Mouse (Mus musculus) olfactory bulb, adult 2 months (tissue): Measurements from ENCODE around the gene Rasgrp3. TPM values are rescaled to one million over a fixed set of nuclear protein-coding genes. Genes with fewer than 3 reads are reported as not detected.
"Not testable (repeated sequence)": the region's sequence is repeated elsewhere in the genome, so short reads cannot be mapped to it uniquely, and the experiment has no call there.

Experiments used
- H3K27ac ChIP-seq: fragments of 200-500 bp; 2 replicates; pipeline ENCODE4 v1.5.1; 2012; ENCODE audit warnings: low read depth, low read length; ENCODE audit not compliant: insufficient read depth
- H3K4me1 ChIP-seq: fragments of 200-500 bp; 2 replicates; pipeline ENCODE4 v1.6.1; 2012; ENCODE audit warnings: low read length; ENCODE audit not compliant: control insufficient read depth, insufficient read depth
- H3K4me3 ChIP-seq: fragments of 200-500 bp; 2 replicates; pipeline ENCODE4 v1.5.1; 2012; ENCODE audit warnings: mild to moderate bottlenecking, low read depth, low read length, moderate library complexity; ENCODE audit not compliant: insufficient read depth
- CTCF ChIP-seq: fragments of 200-500 bp; IDR thresholded peaks from 2 replicates; pipeline ENCODE4 v1.5.1; 2012; ENCODE audit warnings: low read depth, mild to moderate bottlenecking, low read length, moderate library complexity; ENCODE audit not compliant: insufficient read depth
- POLR2A ChIP-seq: fragments of 200-500 bp; IDR thresholded peaks from 2 replicates; pipeline ENCODE4 v1.6.1; 2012; ENCODE audit warnings: mild to moderate bottlenecking, low read depth, low read length, moderate library complexity; ENCODE audit not compliant: insufficient read depth
- WGBS: fragments of 180-500 bp; shearing (Covaris S2); methylation state at CpG from one replicate; pipeline ENCODE4 v1.1.7; 2018; 5-methylcytosine and 5-hydroxymethylcytosine counted together
- polyA plus RNA-seq: library from polyadenylated mRNA; stranded (reverse); fragments of >200 nt; gene quantifications from 2 replicates; pipeline ENCODE4 v1.2.4, GENCODE M21; 2012; ENCODE audit warnings: low replicate concordance; ENCODE audit not compliant: missing spikeins, insufficient read depth, insufficient read length

The Rasgrp3 gene
- polyA plus RNA-seq, 1 experiment, result not detected

- H3K4me1 ChIP-seq, result no peaks in the 10 kb centered on the region
- no peak overlapping the region for H3K4me3 ChIP-seq
- 88% methylated on average over 4 of the region's 4 CpGs for WGBS
- TF ChIP-seq POLR2A (no peak), CTCF (no peak)
- no peak overlapping the region for H3K27ac ChIP-seq
Measured at GRCm38 (mm10) chr17:75452313-75452712, 16.6 kb downstream of the Rasgrp3 start.

DNA sequence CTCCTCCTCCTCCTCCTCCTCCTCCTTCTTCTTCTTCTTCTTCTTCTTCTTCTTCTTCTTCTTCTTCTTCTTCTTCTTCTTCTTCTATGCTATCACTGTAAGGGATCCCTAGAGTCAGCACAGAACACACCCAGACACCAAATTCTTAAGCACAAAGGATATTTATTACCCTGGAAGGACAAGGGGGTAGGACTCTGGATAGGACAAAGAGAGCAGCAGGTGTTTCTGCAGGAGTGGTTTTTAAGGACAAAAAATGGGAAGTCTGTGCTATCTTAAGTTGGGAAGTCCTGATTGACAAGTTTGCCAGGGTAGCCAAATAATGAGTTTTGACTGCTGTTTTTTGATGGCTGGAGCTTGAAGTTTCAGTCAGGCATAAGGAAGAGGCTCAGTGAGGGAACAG is 17.9 kb downstream of the Rasgrp3 start:
- TF ChIP-seq POLR2A (no peak), CTCF (no peak)
- H3K4me3 ChIP-seq, result no peak overlapping the region
- no peaks in the 10 kb centered on the region for H3K4me1 ChIP-seq
- H3K27ac ChIP-seq, result no peak overlapping the region

DNA sequence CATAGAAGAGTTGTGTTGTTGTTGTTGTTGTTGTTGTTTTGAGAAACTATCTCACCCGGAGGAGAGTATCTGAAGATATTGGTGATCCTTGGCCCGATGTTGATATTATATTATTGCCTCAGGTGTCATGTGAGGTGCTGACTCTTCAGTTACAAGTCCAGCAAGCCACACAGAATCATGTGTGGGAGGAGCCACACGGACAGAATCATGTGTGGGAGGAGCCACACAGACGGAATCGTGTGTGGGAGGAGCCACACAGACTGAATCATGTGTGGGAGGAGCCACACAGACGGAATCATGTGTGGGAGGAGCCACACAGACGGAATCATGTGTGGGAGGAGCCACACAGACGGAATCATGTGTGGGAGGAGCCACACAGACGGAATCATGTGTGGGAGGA is 20.4 kb downstream of the Rasgrp3 start:
- H3K4me3 ChIP-seq, H3K27ac ChIP-seq, H3K4me1 ChIP-seq: not testable (repeated sequence)
- WGBS, result 89% methylated on average over 9 of the region's 9 CpGs

GRCm38 (mm10) chr17:75460621-75461020 is 24.9 kb downstream of the Rasgrp3 start:
- WGBS, result 88% methylated on average over 6 of the region's 6 CpGs
- H3K27ac ChIP-seq, result no peak overlapping the region
- TF ChIP-seq CTCF (no peak), POLR2A (no peak)

DNA sequence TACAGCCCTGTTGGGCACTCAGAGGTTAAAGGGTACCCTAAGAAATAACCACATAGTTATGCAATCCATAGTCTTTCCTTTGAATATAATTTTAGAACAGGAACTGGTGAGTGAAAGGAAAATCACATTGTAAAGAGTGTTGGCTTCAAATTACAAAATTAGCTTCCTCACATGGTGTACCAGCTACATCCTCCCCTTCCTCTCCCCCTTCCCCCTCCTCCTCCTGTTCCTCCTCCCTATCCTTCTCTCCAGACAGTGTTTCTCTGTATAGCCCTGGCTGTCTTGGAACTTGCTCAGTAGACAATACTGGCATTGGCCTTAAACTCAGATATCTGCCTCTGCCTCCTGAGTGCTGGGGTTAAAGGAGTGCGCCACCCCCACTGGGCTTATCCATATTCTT is 26.1 kb downstream of the Rasgrp3 start:
- Histone ChIP-seq H3K4me1 (peaks cover 5% of the 10 kb centered on the region), H3K4me3 (no peak overlapping the region), H3K27ac (no peak overlapping the region)
- TF ChIP-seq CTCF, result no peak
- TF ChIP-seq POLR2A, result no peak
- WGBS, result 98% methylated on average over 1 of the region's 1 CpGs

More at GRCm38 (mm10) chr17:75460621-75461020, 24.9 kb downstream of the Rasgrp3 start:
- Histone ChIP-seq H3K4me3 (no peak overlapping the region), H3K4me1 (peaks cover 5% of the 10 kb centered on the region)

DNA sequence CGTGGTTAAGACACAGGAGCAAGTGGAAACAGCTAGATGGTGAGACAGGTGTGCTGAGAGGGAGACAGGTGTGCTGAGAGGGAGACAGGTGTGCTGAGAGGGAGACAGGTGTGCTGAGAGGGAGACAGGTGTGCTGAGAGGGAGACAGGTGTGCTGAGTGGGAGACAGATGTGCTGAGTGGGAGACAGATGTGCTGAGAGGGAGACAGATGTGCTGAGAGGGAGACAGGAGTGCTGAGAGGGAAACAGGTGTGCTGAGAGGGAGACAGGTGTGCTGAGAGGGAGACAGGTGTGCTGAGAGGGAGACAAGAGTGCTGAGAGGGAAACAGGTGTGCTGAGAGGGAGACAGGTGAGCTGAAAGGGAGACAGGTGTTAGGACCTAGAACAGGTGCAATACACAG is 27.5 kb downstream of the Rasgrp3 start:
- WGBS, result 79% methylated on average over 1 of the region's 1 CpGs
- H3K27ac ChIP-seq, H3K4me1 ChIP-seq, H3K4me3 ChIP-seq: not testable (repeated sequence)

DNA sequence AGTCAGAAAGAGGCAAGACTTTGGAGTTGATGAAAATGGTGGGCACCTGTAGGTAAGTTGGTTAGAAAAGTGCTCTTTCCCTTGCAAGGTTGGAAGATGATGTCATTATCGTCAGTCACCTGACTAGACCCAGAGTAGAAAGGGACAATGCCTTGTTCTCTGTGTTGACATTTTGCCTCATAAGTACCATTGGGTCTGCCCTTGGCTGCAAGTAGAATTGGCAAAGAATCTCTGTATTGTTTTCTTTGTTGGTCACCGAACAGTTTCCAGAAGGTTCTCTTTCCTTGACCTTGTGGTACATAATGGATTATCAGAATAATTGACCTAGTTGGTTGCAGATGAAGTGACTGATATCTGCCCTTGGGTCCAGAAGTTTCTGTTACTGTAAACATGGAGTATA is 27.9 kb downstream of the Rasgrp3 start:
- WGBS, result 80% methylated on average over 2 of the region's 2 CpGs
- peaks cover 5% of the 10 kb centered on the region for H3K4me1 ChIP-seq
- no peak overlapping the region for H3K4me3 ChIP-seq
- TF ChIP-seq POLR2A, result no peak
- no peak for TF ChIP-seq CTCF
- H3K27ac ChIP-seq, result no peak overlapping the region

GRCm38 (mm10) chr17:75464331-75464982 is 28.8 kb downstream of the Rasgrp3 start:
- WGBS, result 29% methylated on average over 9 of the region's 9 CpGs
- H3K27ac ChIP-seq, result no peak overlapping the region
- TF ChIP-seq POLR2A, result no peak
- no peak for TF ChIP-seq CTCF
- no peak overlapping the region for H3K4me3 ChIP-seq
- H3K4me1 ChIP-seq, result peaks cover 5% of the 10 kb centered on the region

- no peak for TF ChIP-seq POLR2A
- TF ChIP-seq CTCF, result no peak
- Histone ChIP-seq H3K27ac (no peak overlapping the region), H3K4me3 (no peak overlapping the region), H3K4me1 (peaks cover 5% of the 10 kb centered on the region)
- WGBS, result 12% methylated on average over 15 of the region's 15 CpGs
Measured at GRCm38 (mm10) chr17:75464983-75465634, 29.4 kb downstream of the Rasgrp3 start.

DNA sequence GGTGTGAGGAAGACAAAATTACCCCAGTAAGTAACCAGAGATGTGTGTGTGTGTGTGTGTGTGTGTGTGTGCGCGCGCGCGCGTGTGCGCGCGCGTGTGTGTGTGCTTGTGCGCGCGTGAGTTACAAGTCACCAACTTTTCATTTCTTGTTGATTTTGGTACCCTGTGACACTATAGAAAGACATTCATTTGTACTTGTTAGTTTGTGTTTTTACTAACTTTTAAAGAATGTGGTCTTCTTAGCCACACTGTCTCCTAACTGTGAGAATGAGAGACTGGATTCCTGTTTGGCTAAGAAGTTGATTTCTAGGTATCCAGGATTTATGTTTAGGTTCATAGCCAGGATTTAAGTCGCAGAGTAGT is 29.9 kb downstream of the Rasgrp3 start:
- H3K4me1 ChIP-seq, result peaks cover 5% of the 10 kb centered on the region
- H3K4me3 ChIP-seq, result no peak overlapping the region
- no peak overlapping the region for H3K27ac ChIP-seq
- 37% methylated on average over 14 of the region's 14 CpGs for WGBS
- no peak for TF ChIP-seq POLR2A
- TF ChIP-seq CTCF, result no peak
